Mouse (Mus musculus): ENCODE measurements around the gene Dusp15.

Dusp15 gene

DNA sequence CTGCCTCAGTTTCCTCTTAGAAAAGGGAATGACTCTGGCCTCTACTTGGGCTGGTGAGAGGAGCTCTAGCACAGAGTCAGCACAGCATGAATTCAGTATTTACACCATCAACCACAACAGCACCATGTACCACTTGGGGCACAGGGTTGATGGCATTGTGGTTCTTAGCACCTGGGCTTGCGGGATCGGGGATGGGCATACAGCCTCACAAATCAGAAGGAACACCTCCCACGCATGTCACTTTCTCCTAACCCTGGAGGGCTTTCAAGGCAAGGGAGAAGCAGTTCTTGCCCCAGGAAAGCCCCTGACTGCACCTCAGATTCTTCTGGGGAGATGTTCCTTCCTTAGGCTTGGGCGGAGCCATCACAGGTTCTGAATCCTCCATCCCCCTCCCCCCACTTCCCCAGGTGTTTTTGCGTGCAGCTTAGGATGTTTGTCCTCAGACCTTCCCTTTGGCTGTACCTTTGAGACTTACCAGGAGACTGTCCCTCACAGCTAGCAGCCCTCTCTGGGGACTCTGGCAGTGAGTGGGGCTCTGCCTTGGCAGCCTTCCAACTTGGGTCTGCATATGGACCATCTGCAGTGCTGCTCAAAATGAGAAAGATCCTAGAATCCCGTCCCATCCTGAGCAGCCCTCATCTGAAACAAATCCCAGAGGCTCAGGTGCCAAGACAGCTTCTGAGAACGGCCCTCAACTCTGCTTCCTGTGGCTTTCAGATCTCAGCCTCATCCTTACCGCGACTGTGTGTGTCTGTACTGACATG lies 45.0 kb downstream of the Dusp15 start:
- DNase-seq (ENCODE audit: low spot score): peak; percentile 18

DNA sequence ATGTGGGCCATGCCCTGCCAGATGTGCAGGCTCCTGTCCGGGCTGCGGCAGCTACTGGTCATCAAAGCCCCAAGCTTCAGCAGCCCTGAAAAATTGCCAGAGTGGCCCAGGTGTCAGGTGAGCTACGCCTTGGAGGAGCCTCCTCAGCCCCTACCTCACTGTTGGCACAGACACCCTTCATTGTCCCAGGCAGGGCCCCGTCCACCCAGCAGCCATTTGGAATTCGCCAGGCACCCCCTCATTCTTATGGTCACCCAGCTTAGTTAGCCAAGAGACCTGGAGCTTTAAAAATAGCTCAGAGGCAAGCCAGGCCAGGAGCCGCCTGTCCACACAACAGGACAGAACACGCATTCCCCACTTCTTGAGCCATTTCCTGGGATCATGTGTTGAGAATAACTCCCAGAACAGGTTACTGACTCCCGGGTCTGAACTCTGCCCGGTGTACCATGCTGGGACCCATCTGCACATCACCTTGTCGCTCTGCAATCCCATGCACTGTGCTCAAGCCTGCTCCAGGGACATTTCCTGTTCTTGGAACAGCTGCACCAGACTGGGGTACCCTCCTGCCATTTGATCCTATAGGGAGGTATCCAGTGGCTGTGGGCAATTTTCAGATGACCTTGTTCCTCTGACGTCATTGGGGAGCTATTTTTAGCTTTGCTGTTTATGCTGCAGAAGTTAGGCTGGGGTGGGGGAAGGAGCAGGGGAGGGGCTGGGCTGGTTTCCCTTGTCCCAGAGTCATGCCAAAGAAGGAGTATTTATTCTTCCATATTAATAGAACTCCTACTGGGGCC lies 46.3 kb downstream of the Dusp15 start:
- DNase-seq (ENCODE audit: low spot score): no peak

DNA sequence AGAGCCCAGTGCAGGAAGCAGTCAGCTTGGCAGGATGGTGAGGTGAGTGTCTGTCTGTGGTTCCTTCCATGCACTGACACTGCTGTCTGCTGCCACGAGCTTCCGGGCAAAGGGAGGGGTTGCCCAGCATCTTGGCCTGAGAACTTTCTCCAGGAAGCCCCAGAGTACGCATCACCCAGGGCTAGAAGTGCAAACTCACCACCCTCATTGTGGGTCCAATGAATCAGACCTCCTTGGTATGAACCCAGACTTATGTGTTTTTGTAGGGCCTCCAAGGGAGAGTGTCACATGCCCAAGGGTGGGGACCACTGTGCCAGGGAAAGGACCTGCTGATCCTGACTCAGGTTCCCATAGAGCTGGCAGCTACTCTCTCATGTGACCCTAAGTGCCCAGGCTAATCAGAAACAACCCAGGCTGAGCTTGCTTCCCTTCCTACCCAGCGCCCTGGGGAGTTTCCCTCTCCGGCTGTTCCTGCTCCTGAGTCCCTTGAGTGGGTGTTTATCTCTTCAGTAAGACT lies 47.3 kb downstream of the Dusp15 start:
- DNase-seq (ENCODE audit: low spot score): peak; percentile 44

DNA sequence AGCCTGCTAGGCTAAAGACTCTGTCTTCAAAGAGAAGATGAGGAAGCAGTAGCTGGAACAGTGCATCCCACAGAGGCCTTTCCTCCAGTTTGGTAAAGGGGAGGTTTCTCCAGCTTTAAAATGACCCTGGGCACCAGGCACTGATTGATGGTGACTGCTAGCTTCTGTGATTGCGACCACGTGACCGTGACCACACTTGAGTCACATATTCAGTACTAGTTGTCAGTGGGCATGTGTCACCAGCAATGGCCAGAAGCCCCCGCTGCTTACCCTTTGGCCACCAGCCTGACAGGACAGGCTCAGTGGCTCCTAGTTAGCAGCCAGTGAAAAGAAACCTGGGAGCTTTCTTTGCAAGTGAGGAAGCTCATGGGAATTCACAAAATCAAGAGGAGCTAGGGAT lies 47.9 kb downstream of the Dusp15 start:
- DNase-seq (ENCODE audit: low spot score): no peak

DNA sequence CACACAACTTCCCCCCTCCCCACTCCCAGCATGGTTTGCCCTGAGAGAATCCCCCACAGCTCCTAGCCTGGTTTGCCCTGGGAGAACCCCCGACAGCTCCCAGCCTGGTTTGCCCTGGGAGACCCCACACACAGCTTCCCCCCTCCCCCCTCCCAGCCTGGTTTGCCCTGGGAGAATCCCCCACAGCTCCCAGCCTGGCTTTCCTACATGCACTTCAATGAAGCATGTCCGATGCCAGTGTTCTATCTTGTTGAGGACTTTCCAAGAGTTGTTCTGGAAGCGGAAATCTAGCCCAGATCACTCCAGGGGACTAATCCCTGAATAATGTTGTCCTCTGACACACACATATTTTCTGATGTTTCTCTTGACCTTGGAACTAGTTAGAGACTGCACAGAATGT lies 48.8 kb downstream of the Dusp15 start:
- DNase-seq (ENCODE audit: low spot score): no peak

DNA sequence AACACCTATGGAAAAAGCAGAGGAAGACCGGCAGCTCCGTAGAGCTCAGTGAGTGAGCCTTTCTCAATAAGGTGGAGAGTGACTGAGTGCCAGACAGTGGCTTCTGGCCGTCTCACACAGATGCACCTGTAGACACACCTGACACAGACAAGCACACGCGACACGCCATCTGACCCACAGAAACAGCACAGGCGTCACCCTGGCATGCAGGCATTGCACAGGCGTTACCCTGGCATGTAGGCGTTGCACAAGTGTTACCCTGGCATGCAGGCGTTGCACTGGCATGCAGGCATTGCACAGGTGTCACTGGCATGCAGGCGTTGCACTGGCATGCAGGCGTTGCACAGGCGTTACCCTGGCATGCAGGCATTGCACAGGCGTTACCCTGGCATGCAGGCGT lies 50.2 kb downstream of the Dusp15 start:
- DNase-seq (ENCODE audit: low spot score): no peak

DNA sequence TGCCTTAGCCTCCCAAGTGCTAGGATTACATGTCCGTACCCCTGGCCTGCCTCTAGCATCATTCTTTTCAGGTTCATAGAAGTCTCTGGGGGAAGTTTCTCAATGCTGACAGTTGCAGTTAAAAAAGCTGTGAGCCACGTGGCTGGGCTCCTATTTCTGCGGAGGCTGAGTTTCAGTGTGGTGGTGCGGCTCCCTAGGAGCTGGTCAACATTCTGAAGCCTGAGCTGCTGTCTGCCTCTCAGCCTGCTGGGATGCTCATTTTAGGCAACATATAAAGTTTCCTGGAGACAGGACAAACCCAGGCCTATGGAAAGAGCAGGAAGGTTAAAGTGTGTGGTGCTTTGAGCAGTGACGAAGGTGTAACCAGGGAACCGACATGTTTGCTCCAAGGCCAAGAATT lies 52.5 kb downstream of the Dusp15 start:
- DNase-seq (ENCODE audit: low spot score): no peak

DNA sequence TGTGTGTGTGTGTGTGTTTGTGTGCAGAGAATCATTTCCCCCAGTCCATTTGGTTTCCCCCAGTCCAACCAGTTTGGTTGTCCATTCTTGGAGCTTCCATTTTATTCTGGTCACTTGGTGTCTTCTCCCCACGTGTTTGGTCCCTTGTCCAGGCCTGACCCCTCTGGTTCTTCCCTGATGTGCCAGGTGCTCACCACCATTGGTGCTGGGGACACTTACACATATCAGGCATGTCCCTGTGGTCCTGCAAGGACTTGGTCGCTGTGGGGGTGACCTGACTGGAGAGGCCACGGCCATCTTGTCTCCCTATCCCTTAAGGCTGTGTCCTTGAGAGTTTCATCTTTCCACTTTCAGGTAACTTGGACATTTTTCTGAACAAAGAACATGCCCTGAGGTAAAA lies 54.6 kb downstream of the Dusp15 start:
- DNase-seq (ENCODE audit: low spot score): no peak

DNA sequence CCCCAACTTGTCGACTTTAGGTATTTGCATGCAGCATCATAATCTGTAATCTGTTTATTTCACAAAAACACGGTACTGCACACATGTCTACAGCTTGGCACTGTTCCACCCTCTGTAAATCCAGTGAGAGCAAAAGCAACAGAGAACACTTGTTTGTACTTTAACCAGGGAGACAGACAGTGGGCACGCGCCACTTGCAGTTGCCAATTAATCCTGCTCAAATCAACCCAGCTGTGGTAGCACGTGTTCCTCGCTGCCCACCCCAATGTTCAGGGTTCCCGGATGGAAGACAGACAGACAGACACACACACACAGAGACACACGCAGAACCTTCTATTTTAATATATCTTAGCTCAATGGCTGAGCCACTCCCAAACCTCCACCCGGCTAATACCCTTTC lies 55.7 kb downstream of the Dusp15 start:
- DNase-seq (ENCODE audit: low spot score): no peak

Measured in T-cell, adult 2 months (primary cell).